Mouse (Mus musculus) kidney, embryonic 15.5 days (tissue): ENCODE results near the gene Bmp8a. TPM values are rescaled to one million over a fixed set of nuclear protein-coding genes. Genes with fewer than 3 reads are reported as not detected.
A peak's percentile ranks its signal among the peaks of the same experiment; 100 is the strongest.
"Not testable (repeated sequence)": the region's sequence is repeated elsewhere in the genome, so short reads cannot be mapped to it uniquely, and the experiment has no call there.

Source experiments
- ATAC-seq: fragments of 200-750 bp; cut with Nextera tagmentation; replicated peaks from 2 replicates; pipeline ENCODE4 v1.8.0; 2017; ENCODE audit warnings: moderate TSS enrichment; ENCODE audit not compliant: low FRiP score
- H3K27ac ChIP-seq: fragments of 300-500 bp; sonication (generic); 2 replicates; pipeline ENCODE4 v1.5.1; 2015; ENCODE audit warnings: mild to moderate bottlenecking, inconsistent platforms
- H3K27me3 ChIP-seq: fragments of 300-500 bp; sonication (generic); 2 replicates; pipeline ENCODE4 v1.6.1; 2015; ENCODE audit warnings: inconsistent platforms
- H3K36me3 ChIP-seq: fragments of 300-500 bp; sonication (generic); 2 replicates; pipeline ENCODE4 v1.6.1; 2015; ENCODE audit warnings: inconsistent platforms
- H3K4me1 ChIP-seq: fragments of 300-500 bp; sonication (generic); 2 replicates; pipeline ENCODE4 v1.6.1; 2015; ENCODE audit warnings: inconsistent platforms
- H3K4me2 ChIP-seq: fragments of 300-500 bp; sonication (generic); 2 replicates; pipeline ENCODE4 v1.6.1; 2015; ENCODE audit warnings: moderate library complexity, mild to moderate bottlenecking, inconsistent platforms
- H3K4me3 ChIP-seq: fragments of 300-500 bp; sonication (generic); replicated peaks from 2 replicates; pipeline ENCODE4 v1.5.1; 2015; ENCODE audit warnings: mild to moderate bottlenecking, inconsistent platforms
- H3K9ac ChIP-seq: fragments of 300-500 bp; sonication (generic); 2 replicates; pipeline ENCODE4 v1.6.1; 2015; ENCODE audit warnings: mild to moderate bottlenecking, inconsistent platforms
- H3K9me3 ChIP-seq: fragments of 300-500 bp; sonication (generic); replicated peaks from 2 replicates; pipeline ENCODE4 v1.6.1; 2016; ENCODE audit warnings: inconsistent platforms
- WGBS: fragments of 180-500 bp; shearing (Covaris S2); methylation state at CpG from one replicate; pipeline ENCODE4 v1.1.7; 2015; ENCODE audit warnings: mixed read lengths; 5-methylcytosine and 5-hydroxymethylcytosine counted together
- polyA plus RNA-seq: library from polyadenylated mRNA; unstranded; fragments of >200 nt; fragmentation: Nextera tagmentation; extraction: Ambion mirVana; gene quantifications from 2 replicates; pipeline ENCODE4 v1.2.1, GENCODE M21; 2015

Gene Bmp8a
- polyA plus RNA-seq, 1 experiment from 2014 or later: 0.19 TPM

- Histone ChIP-seq H3K9me3 (no peaks in the 10 kb centered on the region), H3K4me3 (no peak overlapping the region), H3K4me2 (no peak overlapping the region), H3K36me3 (peaks cover 98% of the 10 kb centered on the region), H3K4me1 (no peaks in the 10 kb centered on the region), H3K27ac (no peak overlapping the region), H3K27me3 (no peaks in the 10 kb centered on the region), H3K9ac (no peak overlapping the region)
- no peak for ATAC-seq
- 93% methylated on average over 22 of the region's 22 CpGs for WGBS
Observed at GRCm38 (mm10) chr4:123297195-123297960, 45.7 kb downstream of the Bmp8a start.

DNA sequence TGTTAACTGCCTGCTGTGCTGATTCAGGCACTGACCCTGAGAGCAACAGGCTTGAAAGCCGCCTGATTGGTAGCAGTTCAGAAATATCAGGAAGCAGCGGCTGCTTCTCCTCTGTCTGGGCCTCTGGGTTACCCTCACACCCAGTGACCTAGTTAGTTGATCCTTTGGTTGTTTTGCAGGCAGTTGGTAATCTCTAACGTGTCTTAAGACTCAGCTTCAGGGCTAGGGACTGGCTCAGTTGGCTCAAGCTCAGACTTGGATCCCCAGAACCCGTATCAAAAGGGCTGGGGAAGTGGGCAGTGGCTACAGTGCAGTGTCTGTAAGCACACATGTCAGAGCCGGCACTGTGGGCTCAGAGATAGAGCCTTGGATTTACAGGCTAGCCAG, 46.9 kb downstream of the Bmp8a start:
- Histone ChIP-seq H3K27ac (no peak overlapping the region), H3K4me3 (no peak overlapping the region), H3K9me3 (no peaks in the 10 kb centered on the region), H3K4me1 (no peaks in the 10 kb centered on the region), H3K27me3 (no peaks in the 10 kb centered on the region), H3K36me3 (peaks cover 98% of the 10 kb centered on the region), H3K9ac (no peak overlapping the region), H3K4me2 (no peak overlapping the region)
- 80% methylated on average over 5 of the region's 5 CpGs for WGBS
- no peak for ATAC-seq

DNA sequence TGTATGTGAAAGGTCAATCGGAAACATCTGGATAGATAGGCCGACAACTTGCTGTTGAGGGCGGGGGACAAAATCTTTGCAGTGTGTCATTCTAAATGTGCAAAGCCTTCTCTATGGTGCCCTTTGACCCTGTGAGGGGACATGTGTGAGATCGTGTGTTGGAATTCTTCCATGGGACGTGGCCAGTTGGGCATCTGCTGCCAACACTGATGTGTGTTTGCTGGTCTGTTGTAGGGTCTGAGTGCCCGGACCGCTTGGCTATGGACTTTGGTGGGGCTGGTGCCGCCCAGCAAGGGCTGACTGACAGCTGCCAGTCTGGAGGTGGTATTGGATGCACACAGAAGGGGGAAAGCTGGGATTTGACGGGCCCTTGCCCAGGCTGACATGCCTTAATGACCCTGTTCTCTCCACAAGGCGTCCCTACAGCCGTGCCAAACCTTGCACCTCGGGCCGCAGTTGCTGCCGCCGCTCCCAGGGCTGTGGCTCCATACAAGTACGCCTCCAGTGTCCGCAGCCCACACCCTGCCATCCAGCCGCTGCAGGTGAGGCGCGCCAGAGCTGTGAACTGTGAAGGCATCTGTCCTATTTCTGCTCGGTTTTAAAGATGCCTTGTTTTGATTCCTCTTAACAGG, 47.4 kb downstream of the Bmp8a start:
- H3K4me2 ChIP-seq: no peak overlapping the region
- H3K9ac ChIP-seq: no peak overlapping the region
- no peaks in the 10 kb centered on the region for H3K4me1 ChIP-seq
- H3K9me3 ChIP-seq: no peaks in the 10 kb centered on the region
- WGBS: 81% methylated on average over 21 of the region's 21 CpGs
- ATAC-seq: no peak
- no peak overlapping the region for H3K4me3 ChIP-seq
- peaks cover 98% of the 10 kb centered on the region for H3K36me3 ChIP-seq
- no peak overlapping the region for H3K27ac ChIP-seq
- no peaks in the 10 kb centered on the region for H3K27me3 ChIP-seq

GRCm38 (mm10) chr4:123295026-123295425, 48.0 kb downstream of the Bmp8a start:
- H3K36me3 ChIP-seq: peaks cover 98% of the 10 kb centered on the region
- H3K4me2 ChIP-seq, ATAC-seq, H3K4me1 ChIP-seq, H3K27ac ChIP-seq, H3K9ac ChIP-seq, H3K27me3 ChIP-seq, H3K9me3 ChIP-seq, H3K4me3 ChIP-seq: not testable (repeated sequence)
- WGBS: 90% methylated on average over 15 of the region's 15 CpGs

GRCm38 (mm10) chr4:123293661-123294443, 49.2 kb downstream of the Bmp8a start:
- Histone ChIP-seq H3K9ac (no peak overlapping the region), H3K4me3 (no peak overlapping the region), H3K9me3 (no peaks in the 10 kb centered on the region)

GRCm38 (mm10) chr4:123292989-123293388, 50.1 kb downstream of the Bmp8a start:
- no peak overlapping the region for H3K4me2 ChIP-seq
- 81% methylated on average over 7 of the region's 7 CpGs for WGBS
- H3K9ac ChIP-seq: no peak overlapping the region
- no peaks in the 10 kb centered on the region for H3K9me3 ChIP-seq
- no peaks in the 10 kb centered on the region for H3K27me3 ChIP-seq
- H3K4me1 ChIP-seq: no peaks in the 10 kb centered on the region
- H3K36me3 ChIP-seq: peaks cover 100% of the 10 kb centered on the region
- no peak overlapping the region for H3K4me3 ChIP-seq
- no peak for ATAC-seq
- no peak overlapping the region for H3K27ac ChIP-seq

More at GRCm38 (mm10) chr4:123293661-123294443, 49.2 kb downstream of the Bmp8a start:
- Histone ChIP-seq H3K4me2 (no peak overlapping the region), H3K27ac (no peak overlapping the region), H3K27me3 (no peaks in the 10 kb centered on the region), H3K36me3 (peaks cover 98% of the 10 kb centered on the region), H3K4me1 (no peaks in the 10 kb centered on the region)
- WGBS: 75% methylated on average over 7 of the region's 7 CpGs
- no peak for ATAC-seq

DNA sequence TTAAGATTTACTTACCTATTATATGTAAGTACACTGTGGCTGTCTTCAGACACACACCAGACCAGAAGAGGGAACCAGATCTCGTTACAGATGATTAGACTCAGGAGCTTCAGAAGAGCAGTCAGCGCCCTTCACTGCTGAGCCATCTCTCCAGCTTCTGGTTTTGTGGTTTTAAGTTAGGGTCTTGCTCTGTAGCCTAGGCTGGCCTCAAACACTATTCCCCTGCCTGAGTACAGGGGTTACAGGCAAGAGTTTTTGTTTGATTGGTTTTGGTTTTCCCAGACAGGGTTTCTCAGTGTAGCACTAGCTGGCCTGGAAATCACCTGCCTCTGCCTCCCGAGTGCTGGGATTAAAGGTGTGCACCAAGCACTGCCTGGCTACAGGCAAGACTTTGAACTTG, 50.7 kb downstream of the Bmp8a start:
- peaks cover 4% of the 10 kb centered on the region for H3K4me1 ChIP-seq
- no peak overlapping the region for H3K9ac ChIP-seq
- H3K36me3 ChIP-seq: peaks cover 99% of the 10 kb centered on the region
- H3K27me3 ChIP-seq: no peaks in the 10 kb centered on the region
- 87% methylated on average over 3 of the region's 3 CpGs for WGBS
- no peak overlapping the region for H3K27ac ChIP-seq
- no peak for ATAC-seq
- H3K4me2 ChIP-seq: no peak overlapping the region
- no peaks in the 10 kb centered on the region for H3K9me3 ChIP-seq
- no peak overlapping the region for H3K4me3 ChIP-seq

- Histone ChIP-seq H3K9ac (no peak overlapping the region), H3K27ac (no peak overlapping the region), H3K27me3 (no peaks in the 10 kb centered on the region), H3K9me3 (no peaks in the 10 kb centered on the region), H3K4me1 (peaks cover 32% of the 10 kb centered on the region), H3K4me3 (no peak overlapping the region), H3K4me2 (no peak overlapping the region), H3K36me3 (peaks cover 79% of the 10 kb centered on the region)
- WGBS: 90% methylated on average over 12 of the region's 12 CpGs
- no peak for ATAC-seq
Observed at GRCm38 (mm10) chr4:123289038-123289437, 54.0 kb downstream of the Bmp8a start.

DNA sequence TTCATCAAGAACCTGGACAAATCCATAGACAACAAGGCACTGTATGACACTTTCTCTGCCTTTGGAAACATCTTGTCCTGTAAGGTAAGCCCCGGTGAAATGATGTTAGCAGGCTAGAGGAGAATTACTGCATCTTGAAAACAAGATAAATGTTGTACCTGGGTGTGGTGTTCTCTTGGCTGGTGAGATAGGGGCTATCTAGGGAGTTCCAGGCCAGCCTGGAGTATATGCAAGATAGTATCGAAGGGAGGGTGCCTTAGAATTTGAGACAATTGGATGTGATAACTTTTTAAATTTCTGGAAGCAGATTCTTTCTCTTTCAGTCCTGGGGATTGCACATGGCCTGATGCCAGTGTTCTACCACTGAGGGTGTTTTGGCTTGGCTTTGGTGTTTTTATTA, 56.3 kb downstream of the Bmp8a start:
- H3K4me1 ChIP-seq: peaks cover 36% of the 10 kb centered on the region
- H3K9me3 ChIP-seq: no peaks in the 10 kb centered on the region
- H3K27ac ChIP-seq: no peak overlapping the region
- no peak for ATAC-seq
- no peak overlapping the region for H3K4me2 ChIP-seq
- H3K9ac ChIP-seq: no peak overlapping the region
- H3K36me3 ChIP-seq: peaks cover 56% of the 10 kb centered on the region
- WGBS: 85% methylated on average over 2 of the region's 2 CpGs
- H3K27me3 ChIP-seq: no peaks in the 10 kb centered on the region
- no peak overlapping the region for H3K4me3 ChIP-seq

DNA sequence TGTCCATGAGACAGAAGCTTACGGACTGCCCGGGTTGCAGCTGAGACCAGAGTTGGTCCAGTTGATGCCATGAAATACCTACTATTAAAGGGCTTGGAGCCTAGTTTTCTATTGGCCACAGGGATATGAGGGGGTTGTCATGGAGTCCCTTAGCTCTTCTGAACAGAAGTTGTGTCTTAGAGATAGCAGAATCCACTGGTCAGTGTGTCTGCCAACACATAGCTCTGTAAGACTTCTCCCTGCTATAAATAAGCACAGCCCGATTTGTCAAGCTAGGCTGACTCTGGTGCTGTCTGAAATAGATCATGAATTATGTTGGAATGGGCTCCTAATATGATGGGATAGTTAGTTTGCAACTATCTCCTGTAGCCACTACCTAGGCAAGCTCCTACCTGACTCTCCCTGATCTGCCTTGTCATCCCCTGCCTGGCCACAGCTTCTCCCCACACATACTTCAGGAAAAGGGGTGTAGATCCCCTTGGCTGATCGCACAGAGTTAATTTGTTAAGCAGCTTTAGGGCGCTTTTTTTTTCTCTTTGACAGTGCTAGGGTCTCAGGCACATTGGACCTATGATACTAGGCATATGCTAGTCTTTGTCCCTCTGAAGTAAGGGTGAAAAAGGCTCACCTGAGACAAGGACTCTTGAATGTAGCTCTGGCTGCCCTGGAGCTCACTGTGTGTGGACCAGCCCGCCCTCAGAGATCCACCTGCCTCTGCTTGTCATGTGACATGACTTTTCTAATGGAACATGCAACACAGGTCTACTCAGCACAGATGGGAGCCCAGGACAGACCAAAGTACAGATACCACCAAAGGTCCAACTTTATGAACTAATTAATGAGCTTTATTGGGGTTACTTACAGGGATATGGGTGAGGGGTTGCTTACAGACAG, 58.1 kb downstream of the Bmp8a start:
- peak overlapping the region; percentile 53 for H3K9ac ChIP-seq
- H3K4me3 ChIP-seq: peak overlapping the region; percentile 59
- peaks cover 38% of the 10 kb centered on the region for H3K36me3 ChIP-seq
- H3K4me2 ChIP-seq: peak overlapping the region; percentile 80
- no peak for ATAC-seq
- H3K27ac ChIP-seq: no peak overlapping the region; the same call in 1 of the 2 replicates
- H3K9me3 ChIP-seq: no peaks in the 10 kb centered on the region
- H3K4me1 ChIP-seq: peaks cover 36% of the 10 kb centered on the region
- no peaks in the 10 kb centered on the region for H3K27me3 ChIP-seq
- 63% methylated on average over 6 of the region's 6 CpGs for WGBS

GRCm38 (mm10) chr4:123283675-123284064, 59.4 kb downstream of the Bmp8a start:
- peaks cover 25% of the 10 kb centered on the region for H3K36me3 ChIP-seq
- peak overlapping the region; percentile 80 for H3K4me2 ChIP-seq
- WGBS: under 1% methylated on average over 15 of the region's 15 CpGs
- H3K4me1 ChIP-seq: peaks cover 36% of the 10 kb centered on the region
- H3K9ac ChIP-seq: peak overlapping the region; percentile 53
- H3K27ac ChIP-seq: 0 out of 2 replicates have a peak overlapping the region, but pooled peaks have one; percentile 45
- peak overlapping the region; percentile 59 for H3K4me3 ChIP-seq
- ATAC-seq, H3K27me3 ChIP-seq, H3K9me3 ChIP-seq: not testable (repeated sequence)
